Mouse (Mus musculus) kidney, embryonic 14.5 days (tissue): ENCODE results near the gene Mmp28. TPM values are rescaled to one million over a fixed set of nuclear protein-coding genes. Genes with fewer than 3 reads are reported as not detected.
A peak's percentile ranks its signal among the peaks of the same experiment; 100 is the strongest.

Experiments
- ATAC-seq: fragments of 200-750 bp; cut with Nextera tagmentation; 2 replicates; pipeline ENCODE4 v1.8.0; 2017; ENCODE audit warnings: moderate number of reproducible peaks, mild to moderate bottlenecking, moderate TSS enrichment, moderate library complexity; ENCODE audit not compliant: low FRiP score, low TSS enrichment
- H3K27ac ChIP-seq: fragments of 300-500 bp; sonication (generic); 2 replicates; pipeline ENCODE4 v1.5.1; 2014; ENCODE audit warnings: low read depth, mild to moderate bottlenecking, low read length, moderate library complexity, mixed read lengths
- H3K27me3 ChIP-seq: fragments of 300-500 bp; sonication (generic); 2 replicates; pipeline ENCODE4 v1.6.1; 2014; ENCODE audit warnings: mild to moderate bottlenecking, low read length; ENCODE audit not compliant: control insufficient read depth, insufficient read depth
- H3K36me3 ChIP-seq: fragments of 300-500 bp; sonication (generic); 2 replicates; pipeline ENCODE4 v1.6.1; 2014; ENCODE audit warnings: low read length, mixed read lengths; ENCODE audit not compliant: control insufficient read depth, insufficient read depth
- H3K4me1 ChIP-seq: fragments of 300-500 bp; sonication (generic); 2 replicates; pipeline ENCODE4 v1.6.1; 2014; ENCODE audit warnings: low read length, mixed read lengths; ENCODE audit not compliant: control insufficient read depth, insufficient read depth
- H3K4me2 ChIP-seq: fragments of 300-500 bp; sonication (generic); replicated peaks from 2 replicates; pipeline ENCODE4 v1.6.1; 2014; ENCODE audit warnings: low read depth, mild to moderate bottlenecking, low read length
- H3K4me3 ChIP-seq: fragments of 300-500 bp; sonication (generic); 2 replicates; pipeline ENCODE4 v1.5.1; 2014; ENCODE audit warnings: mild to moderate bottlenecking, low read length
- H3K9ac ChIP-seq: fragments of 300-500 bp; sonication (generic); 2 replicates; pipeline ENCODE4 v1.6.1; 2014; ENCODE audit warnings: low read depth, mild to moderate bottlenecking, low read length, moderate library complexity
- H3K9me3 ChIP-seq: fragments of 300-500 bp; sonication (generic); 2 replicates; pipeline ENCODE4 v1.6.1; 2016; ENCODE audit warnings: low read length; ENCODE audit not compliant: control insufficient read depth
- WGBS: fragments of 180-500 bp; shearing (Covaris S2); extraction: QIAGEN DNeasy Blood & Tissue Kit; methylation state at CpG from one replicate; pipeline ENCODE4 v1.1.7; 2014; 5-methylcytosine and 5-hydroxymethylcytosine counted together
- polyA plus RNA-seq: library from polyadenylated mRNA; unstranded; fragments of >200 nt; fragmentation: Nextera tagmentation; extraction: Ambion mirVana; gene quantifications from 2 replicates; pipeline ENCODE4 v1.2.1, GENCODE M21; 2014

The Mmp28 gene
- polyA plus RNA-seq, 1 experiment from 2014 or later = 0.55 TPM

- no peak overlapping the region for H3K4me3 ChIP-seq
- ATAC-seq = no peak
- 49% methylated on average over 1 of the region's 1 CpGs for WGBS
- H3K27ac ChIP-seq = no peak overlapping the region
- no peak overlapping the region for H3K9ac ChIP-seq
- H3K4me1 ChIP-seq = peaks cover 25% of the 10 kb centered on the region
- no peak overlapping the region for H3K4me2 ChIP-seq
- H3K36me3 ChIP-seq = no peaks in the 10 kb centered on the region
- peaks cover 8% of the 10 kb centered on the region; the same call in 1 of the 2 replicates for H3K27me3 ChIP-seq
- H3K9me3 ChIP-seq = no peaks in the 10 kb centered on the region
These were observed 12.3 kb downstream of the Mmp28 start for GRCm38 (mm10) chr11:83450550-83450949.

DNA sequence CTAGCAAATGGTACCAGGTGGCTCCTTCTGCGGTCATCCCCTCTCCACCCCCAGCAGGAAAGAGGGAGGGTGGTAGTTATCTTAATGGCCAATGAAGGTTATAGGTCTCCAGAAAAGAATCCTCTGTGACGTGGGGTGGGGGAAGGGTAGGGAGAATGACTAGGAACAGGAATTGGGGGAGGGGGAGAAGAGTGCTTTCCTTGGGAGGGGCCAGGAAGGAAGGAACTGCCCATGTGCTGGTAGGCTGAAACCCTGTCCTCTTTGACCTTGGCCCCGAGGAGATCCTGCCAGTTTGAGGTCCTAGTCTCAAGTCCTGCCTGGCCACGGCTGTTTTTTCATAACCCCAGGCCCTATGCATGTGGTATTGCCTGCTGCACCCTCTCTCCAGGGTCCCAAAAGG is 13.6 kb downstream of the Mmp28 start:
- Histone ChIP-seq H3K4me2 (no peak overlapping the region), H3K9me3 (no peaks in the 10 kb centered on the region), H3K4me1 (peaks cover 22% of the 10 kb centered on the region), H3K27me3 (peaks cover 20% of the 10 kb centered on the region), H3K27ac (peak overlapping the region; percentile 76; the same call in 1 of the 2 replicates), H3K4me3 (no peak overlapping the region), H3K36me3 (no peaks in the 10 kb centered on the region), H3K9ac (no peak overlapping the region)
- WGBS = 8% methylated on average over 4 of the region's 4 CpGs
- no peak for ATAC-seq

DNA sequence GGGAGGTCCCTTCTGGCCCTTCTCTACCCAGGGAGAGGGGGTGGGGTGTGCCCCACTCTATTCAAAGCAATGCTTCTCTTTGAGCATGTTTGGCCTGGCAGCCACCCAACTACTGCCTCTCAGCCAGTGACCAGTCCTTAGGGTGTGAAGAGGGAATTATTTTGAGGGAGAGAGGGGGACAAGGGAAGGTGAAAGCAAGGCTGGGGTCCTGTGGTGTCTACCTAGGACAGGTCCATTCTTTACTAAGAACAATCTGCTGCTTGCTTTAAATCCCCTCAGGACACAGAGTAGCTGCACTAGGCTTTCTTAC is 14.0 kb downstream of the Mmp28 start:
- Histone ChIP-seq H3K27ac (peak overlapping the region; percentile 76; the same call in 1 of the 2 replicates), H3K4me1 (peaks cover 22% of the 10 kb centered on the region), H3K9ac (no peak overlapping the region), H3K4me3 (no peak overlapping the region), H3K36me3 (no peaks in the 10 kb centered on the region), H3K27me3 (peaks cover 24% of the 10 kb centered on the region), H3K9me3 (no peaks in the 10 kb centered on the region), H3K4me2 (no peak overlapping the region)
- no peak for ATAC-seq

- WGBS = 43% methylated on average over 16 of the region's 16 CpGs
- Histone ChIP-seq H3K27me3 (peaks cover 28% of the 10 kb centered on the region), H3K9ac (no peak overlapping the region), H3K4me1 (peaks cover 22% of the 10 kb centered on the region), H3K4me2 (no peak overlapping the region), H3K36me3 (no peaks in the 10 kb centered on the region), H3K4me3 (no peak overlapping the region), H3K9me3 (no peaks in the 10 kb centered on the region), H3K27ac (peak overlapping the region; percentile 76; the same call in 1 of the 2 replicates)
- peak; percentile 38; the same call in 1 of the 2 replicates for ATAC-seq
These were observed 14.6 kb downstream of the Mmp28 start for GRCm38 (mm10) chr11:83448021-83448926.

DNA sequence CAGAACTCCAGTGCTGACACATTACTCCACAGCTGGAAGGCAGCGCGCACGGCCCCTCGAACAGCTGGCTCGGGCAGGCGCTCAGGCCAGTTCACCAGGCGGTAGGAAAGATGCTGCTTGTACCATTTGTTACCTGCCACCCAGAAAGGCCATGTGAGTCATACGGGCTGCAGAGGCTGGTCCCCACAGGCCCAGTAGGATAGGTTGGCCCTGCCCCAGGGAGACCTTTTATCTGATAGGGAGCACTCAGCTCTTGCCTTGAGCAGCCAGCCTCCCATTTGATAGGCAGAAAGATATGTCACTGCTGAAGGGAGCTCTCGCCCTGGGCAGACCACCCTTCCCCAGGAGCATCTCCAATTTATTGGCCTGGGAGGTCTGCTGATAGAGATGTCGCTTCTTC is 15.3 kb downstream of the Mmp28 start:
- WGBS = 61% methylated on average over 10 of the region's 10 CpGs
- Histone ChIP-seq H3K36me3 (no peaks in the 10 kb centered on the region), H3K4me3 (no peak overlapping the region), H3K27me3 (peaks cover 34% of the 10 kb centered on the region), H3K9ac (no peak overlapping the region), H3K27ac (no peak overlapping the region; the same call in 1 of the 2 replicates), H3K9me3 (no peaks in the 10 kb centered on the region), H3K4me2 (no peak overlapping the region), H3K4me1 (peaks cover 22% of the 10 kb centered on the region)
- no peak for ATAC-seq

DNA sequence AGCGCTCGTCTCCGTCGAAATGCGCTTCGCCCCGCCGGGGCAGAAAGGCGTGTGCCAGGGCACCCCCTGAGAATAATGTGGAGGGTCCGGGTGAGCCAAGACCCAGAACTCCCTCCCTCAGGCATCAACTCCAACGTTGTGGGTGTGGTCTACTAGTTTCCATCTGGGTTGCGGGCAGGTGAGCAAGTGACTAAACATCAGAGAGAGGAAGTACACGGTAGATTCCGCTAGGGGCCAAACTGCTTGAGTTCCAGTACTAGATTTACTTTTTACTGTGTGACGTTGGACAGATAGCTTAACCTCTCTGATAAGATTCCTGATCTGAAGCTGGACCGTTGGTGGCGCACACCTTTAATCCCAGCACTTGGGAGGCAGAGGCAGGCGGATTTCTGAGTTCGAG is 17.9 kb downstream of the Mmp28 start:
- H3K4me1 ChIP-seq = peaks cover 22% of the 10 kb centered on the region
- 29% methylated on average over 19 of the region's 19 CpGs for WGBS
- peak overlapping the region; percentile 41 for H3K4me2 ChIP-seq
- no peak overlapping the region for H3K27ac ChIP-seq
- no peak for ATAC-seq
- H3K9me3 ChIP-seq = no peaks in the 10 kb centered on the region
- H3K27me3 ChIP-seq = peaks cover 51% of the 10 kb centered on the region
- no peaks in the 10 kb centered on the region for H3K36me3 ChIP-seq
- H3K4me3 ChIP-seq = peak overlapping the region; percentile 25
- H3K9ac ChIP-seq = no peak overlapping the region

GRCm38 (mm10) chr11:83443824-83444223 is 19.0 kb downstream of the Mmp28 start:
- H3K4me2 ChIP-seq = no peak overlapping the region
- no peak overlapping the region for H3K4me3 ChIP-seq
- H3K36me3 ChIP-seq = no peaks in the 10 kb centered on the region
- peaks cover 14% of the 10 kb centered on the region for H3K4me1 ChIP-seq
- no peaks in the 10 kb centered on the region for H3K9me3 ChIP-seq
- WGBS = 6% methylated on average over 7 of the region's 7 CpGs
- no peak overlapping the region for H3K27ac ChIP-seq
- no peak for ATAC-seq
- H3K27me3 ChIP-seq = peaks cover 51% of the 10 kb centered on the region
- H3K9ac ChIP-seq = no peak overlapping the region

GRCm38 (mm10) chr11:83442596-83443267 is 20.1 kb downstream of the Mmp28 start:
- no peak overlapping the region for H3K27ac ChIP-seq
- H3K36me3 ChIP-seq = no peaks in the 10 kb centered on the region
- no peak overlapping the region for H3K9ac ChIP-seq
- H3K4me2 ChIP-seq = peak overlapping the region; percentile 32; the same call in 1 of the 2 replicates
- H3K9me3 ChIP-seq = no peaks in the 10 kb centered on the region
- ATAC-seq = 0 out of 2 replicates have a peak, but pooled peaks have one; percentile 25
- peaks cover 51% of the 10 kb centered on the region for H3K27me3 ChIP-seq
- H3K4me1 ChIP-seq = peaks cover 3% of the 10 kb centered on the region; the same call in 1 of the 2 replicates
- 12% methylated on average over 29 of the region's 29 CpGs for WGBS
- H3K4me3 ChIP-seq = peak overlapping the region; percentile 3; the same call in 1 of the 2 replicates

DNA sequence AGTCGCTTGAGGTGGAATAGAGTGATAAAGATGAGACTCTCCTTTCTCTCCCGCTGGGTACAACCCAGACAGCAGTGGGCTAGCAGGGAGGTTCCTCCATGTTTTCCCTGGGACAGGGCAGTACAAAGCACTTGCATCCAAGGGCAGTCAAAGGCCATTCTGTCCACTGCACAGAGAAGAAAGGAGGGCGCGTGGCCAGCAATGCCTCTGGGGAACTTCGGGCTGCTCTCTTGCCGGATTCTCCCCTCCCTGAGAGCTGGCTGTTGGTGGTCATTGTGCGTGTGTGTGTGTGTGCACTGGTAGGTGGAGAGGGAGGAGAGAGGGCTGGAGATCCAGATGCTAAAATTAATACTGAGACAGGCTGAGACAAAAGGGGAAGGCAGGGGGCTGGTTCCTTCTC is 21.6 kb downstream of the Mmp28 start:
- no peak overlapping the region for H3K4me3 ChIP-seq
- peaks cover 46% of the 10 kb centered on the region for H3K27me3 ChIP-seq
- no peaks in the 10 kb centered on the region for H3K9me3 ChIP-seq
- no peak overlapping the region for H3K9ac ChIP-seq
- H3K4me1 ChIP-seq = no peaks in the 10 kb centered on the region
- peak overlapping the region; percentile 84; the same call in 1 of the 2 replicates for H3K4me2 ChIP-seq
- no peak overlapping the region for H3K27ac ChIP-seq
- ATAC-seq = no peak
- WGBS = 44% methylated on average over 7 of the region's 7 CpGs
- H3K36me3 ChIP-seq = no peaks in the 10 kb centered on the region
